Mouse (Mus musculus) right cerebral cortex, postnatal 25 days (tissue): ENCODE measurements at regions not wholly inside any gene's neighbourhood (a gene's known extent, or its start where the extent isn't known, plus 50 kb on each side); places are given as distances from the start of the nearest gene placed in this dataset.

Experiments used
- DNase-seq: peaks from one replicate; pipeline ENCODE4 v3.0.0; 2022

GRCm38 (mm10) chr1:42012911-42013310, 682.7 kb upstream of the Pou3f3 start:
- peak; percentile 81 for DNase-seq

- DNase-seq: no peak
Measured at GRCm38 (mm10) chr1:42018966-42019365, 676.6 kb upstream of the Pou3f3 start.

- DNase-seq: no peak
Measured at GRCm38 (mm10) chr1:42025781-42026180, 669.8 kb upstream of the Pou3f3 start.

- DNase-seq: no peak
Measured at GRCm38 (mm10) chr1:42026423-42026822, 669.1 kb upstream of the Pou3f3 start.

- DNase-seq: no peak
Measured at GRCm38 (mm10) chr1:42033786-42034185, 661.8 kb upstream of the Pou3f3 start.

GRCm38 (mm10) chr1:42035371-42035770, 660.2 kb upstream of the Pou3f3 start:
- no peak for DNase-seq

- no peak for DNase-seq
Measured at GRCm38 (mm10) chr1:42041544-42041943, 654.0 kb upstream of the Pou3f3 start.

GRCm38 (mm10) chr1:42058494-42058893, 637.1 kb upstream of the Pou3f3 start:
- DNase-seq: no peak

GRCm38 (mm10) chr1:42070064-42070463, 625.5 kb upstream of the Pou3f3 start:
- DNase-seq: peak; percentile 39

- DNase-seq: no peak
Measured at GRCm38 (mm10) chr1:42096026-42096425, 599.5 kb upstream of the Pou3f3 start.

- no peak for DNase-seq
Measured at GRCm38 (mm10) chr1:42098580-42098979, 597.0 kb upstream of the Pou3f3 start.

- no peak for DNase-seq
Measured at GRCm38 (mm10) chr1:42107521-42107920, 588.0 kb upstream of the Pou3f3 start.

GRCm38 (mm10) chr1:42107925-42108324, 587.6 kb upstream of the Pou3f3 start:
- no peak for DNase-seq

GRCm38 (mm10) chr1:42152175-42152790, 543.3 kb upstream of the Pou3f3 start:
- peak; percentile 5 for DNase-seq

GRCm38 (mm10) chr1:42152916-42153315, 542.7 kb upstream of the Pou3f3 start:
- DNase-seq: no peak

GRCm38 (mm10) chr1:42167790-42168572, 527.6 kb upstream of the Pou3f3 start:
- DNase-seq: no peak

- no peak for DNase-seq
Measured at GRCm38 (mm10) chr1:42169505-42169904, 526.1 kb upstream of the Pou3f3 start.

GRCm38 (mm10) chr1:42186295-42186694, 509.3 kb upstream of the Pou3f3 start:
- DNase-seq: no peak

- DNase-seq: no peak
Measured at GRCm38 (mm10) chr1:42228098-42228497, 467.5 kb upstream of the Pou3f3 start.

- peak; percentile 29 for DNase-seq
Measured at GRCm38 (mm10) chr1:42229711-42230110, 465.9 kb upstream of the Pou3f3 start.

GRCm38 (mm10) chr1:42230469-42231040, 465.0 kb upstream of the Pou3f3 start:
- peak; percentile 31 for DNase-seq

- no peak for DNase-seq
Measured at GRCm38 (mm10) chr1:42231091-42231490, 464.5 kb upstream of the Pou3f3 start.

- DNase-seq: no peak
Measured at GRCm38 (mm10) chr1:42231897-42232296, 463.7 kb upstream of the Pou3f3 start.

GRCm38 (mm10) chr1:42232716-42233115, 462.9 kb upstream of the Pou3f3 start:
- DNase-seq: no peak
